Mouse (Mus musculus): Measurements from ENCODE around the gene Rnf215. TPM values are rescaled to one million over a fixed set of nuclear protein-coding genes. Genes with fewer than 3 reads are reported as not detected.
"Not testable (repeated sequence)": the region's sequence is repeated elsewhere in the genome, so short reads cannot be mapped to it uniquely, and the experiment has no call there.

Rnf215 gene
- 10 to 100 TPM; 17.3 to 18.9 TPM for total RNA-seq (2021)

DNA sequence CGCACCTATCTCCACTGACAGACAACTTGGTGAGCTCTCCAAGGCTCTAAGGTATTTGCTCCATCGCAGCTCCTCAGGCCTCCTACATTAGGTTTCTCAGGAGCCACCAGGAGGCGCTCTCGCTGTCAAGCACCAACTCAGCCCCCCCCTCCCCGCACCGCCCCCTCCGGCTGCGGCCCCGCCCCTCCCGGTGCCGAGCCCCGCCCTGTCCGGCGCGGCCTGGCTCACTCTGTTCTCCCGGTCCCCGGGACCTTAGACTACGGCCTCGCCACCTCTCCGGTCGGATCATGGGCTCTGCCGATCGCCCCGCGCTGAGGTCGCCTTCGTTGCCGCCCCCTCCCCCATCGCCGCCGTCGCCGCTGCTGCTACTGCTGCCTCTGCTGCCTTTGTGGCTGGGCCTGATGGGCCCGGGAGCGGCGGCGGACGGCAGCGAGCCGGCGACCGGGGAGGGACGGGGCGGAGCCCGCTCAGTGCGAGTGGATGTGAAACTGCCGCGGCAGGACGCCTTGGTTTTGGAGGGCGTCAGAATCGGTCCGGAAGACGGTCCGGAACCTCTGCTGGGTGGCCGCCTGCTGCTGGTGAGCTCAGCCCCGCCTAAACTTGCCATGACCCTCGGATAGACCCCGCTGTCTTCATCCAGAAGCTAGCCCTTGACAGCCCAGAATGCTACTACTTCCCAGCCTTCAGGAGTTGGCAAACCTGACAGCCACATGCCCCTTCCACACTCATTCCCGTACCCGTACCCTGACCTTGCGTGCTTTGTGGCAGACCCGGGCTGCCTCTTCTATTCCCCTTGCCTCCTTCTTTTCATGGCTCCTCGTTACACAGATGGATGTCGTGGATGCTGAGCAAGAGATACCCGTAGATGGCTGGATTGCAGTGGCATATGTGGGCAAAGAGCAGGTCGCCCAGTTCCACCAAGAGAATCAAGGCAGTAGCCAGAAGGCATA lies at the start of gene Rnf215:
Gene Rnf215 (plus strand): TSS at position 217 of the 950 bp plus-strand sequence.
- intact Hi-C loops (cut with DNase I): loop anchor here (1.0 to 5.0 kb wide), 4 partner anchors 26 to 287 kb away; partner anchors contain the start of genes Ccdc157 and Sf3a1
- peak; percentile 91 to 93 for DNase-seq

DNA sequence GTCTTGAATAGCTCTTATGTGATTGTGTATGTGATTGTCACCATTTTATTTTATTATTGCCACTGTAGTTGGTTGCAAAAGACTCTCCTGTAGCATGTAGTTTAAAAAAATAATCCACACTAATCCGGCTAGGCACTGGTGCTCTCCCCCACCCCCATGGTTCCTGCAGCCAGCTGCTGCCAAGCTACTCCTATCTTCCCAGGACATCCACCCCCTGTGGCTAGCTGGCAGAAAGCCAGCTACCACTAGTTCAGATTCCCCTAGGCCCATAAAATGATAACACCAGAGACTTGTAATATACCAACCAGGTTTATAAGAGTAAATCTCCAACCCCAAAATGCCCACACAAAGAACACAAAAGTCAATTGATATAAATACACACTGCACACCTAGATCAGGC lies 48.8 kb upstream of the Rnf215 start:
- DNase-seq: no peak
- intact Hi-C loops (cut with DNase I): no loop called here

DNA sequence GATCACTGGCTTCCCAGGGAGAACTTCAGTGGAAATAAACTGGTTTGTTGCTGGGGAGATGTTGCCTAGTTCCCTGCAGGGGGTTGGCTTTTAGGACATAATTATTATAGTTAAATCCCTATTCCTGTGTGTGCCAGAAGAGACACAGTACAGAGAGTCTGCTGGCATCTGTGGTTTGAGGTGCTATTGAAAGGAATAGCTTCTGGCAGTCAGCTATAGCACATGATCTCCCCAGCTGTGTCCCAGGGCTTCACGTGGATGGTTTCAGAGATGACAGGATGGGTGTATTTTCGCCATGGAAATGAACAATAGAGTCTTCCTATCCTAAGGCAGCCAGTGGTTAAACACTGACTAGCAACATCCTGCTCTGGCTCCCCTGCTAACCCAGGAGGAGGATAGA lies 47.7 kb upstream of the Rnf215 start:
- DNase-seq: no peak
- intact Hi-C loops (cut with DNase I): no loop called here

DNA sequence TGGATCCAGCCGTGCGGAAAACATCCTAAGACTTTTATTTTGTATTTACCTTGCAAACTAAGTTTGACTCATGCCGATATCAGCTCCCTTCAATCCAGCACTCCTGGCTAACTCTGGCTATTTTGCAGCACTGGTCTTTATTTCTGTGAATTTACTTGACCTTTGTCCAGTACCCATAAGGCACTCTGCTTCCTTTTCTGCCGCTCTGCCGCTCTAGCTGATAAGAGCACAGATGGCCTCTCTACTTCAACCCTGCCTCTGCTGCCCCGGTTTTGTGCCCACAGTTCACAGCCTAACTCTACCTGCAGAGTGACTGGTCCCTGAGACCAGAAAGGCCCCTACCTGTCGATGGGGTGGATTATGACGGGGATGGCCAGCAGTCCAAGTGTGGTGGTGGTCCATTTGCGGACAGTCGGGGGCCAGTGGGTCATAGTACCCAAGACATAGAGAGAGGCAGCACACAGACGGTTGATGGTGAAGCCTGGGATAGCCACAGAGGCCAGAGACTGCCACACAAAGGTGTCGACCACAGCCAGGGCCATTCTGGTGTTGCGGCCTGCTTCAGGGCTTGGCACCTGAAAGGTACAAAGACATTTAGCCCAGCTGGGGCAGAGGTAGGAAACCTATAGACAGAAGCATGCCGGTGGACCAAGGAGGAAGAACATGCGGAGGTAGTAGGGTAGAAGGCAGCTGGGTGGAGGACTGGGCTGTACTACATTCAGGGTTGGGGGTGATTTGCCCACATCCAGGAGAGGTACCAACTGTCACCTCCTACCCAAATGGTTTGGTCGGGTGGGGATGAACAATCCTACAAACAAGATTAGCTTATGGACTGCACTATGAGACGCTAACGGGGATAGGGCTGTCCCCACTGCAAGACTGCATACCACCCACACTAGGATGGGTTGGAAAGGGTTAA lies 41.3 kb upstream of the Rnf215 start:
- intact Hi-C loops (cut with DNase I): no loop called here
- no peak for DNase-seq

DNA sequence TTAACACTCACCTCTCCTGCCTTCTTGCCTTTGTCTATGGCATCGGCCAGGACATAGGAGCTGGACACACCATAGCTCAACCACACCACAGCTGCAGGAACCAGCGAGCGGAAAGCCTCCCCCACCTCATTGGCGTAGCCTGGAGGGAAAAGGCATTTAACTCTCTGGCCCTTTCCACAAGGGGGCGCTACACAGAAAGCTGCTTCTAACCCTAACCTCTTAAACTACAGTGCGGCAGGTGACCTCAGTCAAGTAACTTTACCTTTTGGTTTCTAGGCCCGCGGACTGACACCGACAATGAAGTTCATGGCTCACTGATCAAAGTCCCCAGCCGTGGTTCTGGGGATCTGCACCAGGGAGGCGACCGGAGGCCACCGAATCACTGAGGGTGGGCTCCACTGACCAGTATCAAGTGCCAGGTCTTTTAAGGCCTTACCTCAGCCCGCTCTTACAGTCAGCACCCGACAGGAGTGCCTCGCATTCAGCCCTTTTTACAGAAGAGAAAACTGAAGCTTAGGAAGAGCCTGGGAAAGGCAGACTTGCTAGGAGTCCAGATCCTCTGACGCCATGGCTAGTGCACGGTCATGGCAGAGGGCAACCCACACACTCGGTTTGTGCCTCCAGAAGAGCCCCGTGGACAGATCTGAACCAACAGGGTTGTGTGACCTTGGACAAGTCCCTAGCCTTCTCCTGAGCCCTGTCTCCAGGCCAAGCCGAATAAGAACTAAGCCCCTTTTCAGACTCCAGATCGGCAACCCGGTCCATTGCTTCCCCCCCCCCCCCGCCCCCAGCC lies 40.4 kb upstream of the Rnf215 start:
- intact Hi-C loops (cut with DNase I): no loop called here

DNA sequence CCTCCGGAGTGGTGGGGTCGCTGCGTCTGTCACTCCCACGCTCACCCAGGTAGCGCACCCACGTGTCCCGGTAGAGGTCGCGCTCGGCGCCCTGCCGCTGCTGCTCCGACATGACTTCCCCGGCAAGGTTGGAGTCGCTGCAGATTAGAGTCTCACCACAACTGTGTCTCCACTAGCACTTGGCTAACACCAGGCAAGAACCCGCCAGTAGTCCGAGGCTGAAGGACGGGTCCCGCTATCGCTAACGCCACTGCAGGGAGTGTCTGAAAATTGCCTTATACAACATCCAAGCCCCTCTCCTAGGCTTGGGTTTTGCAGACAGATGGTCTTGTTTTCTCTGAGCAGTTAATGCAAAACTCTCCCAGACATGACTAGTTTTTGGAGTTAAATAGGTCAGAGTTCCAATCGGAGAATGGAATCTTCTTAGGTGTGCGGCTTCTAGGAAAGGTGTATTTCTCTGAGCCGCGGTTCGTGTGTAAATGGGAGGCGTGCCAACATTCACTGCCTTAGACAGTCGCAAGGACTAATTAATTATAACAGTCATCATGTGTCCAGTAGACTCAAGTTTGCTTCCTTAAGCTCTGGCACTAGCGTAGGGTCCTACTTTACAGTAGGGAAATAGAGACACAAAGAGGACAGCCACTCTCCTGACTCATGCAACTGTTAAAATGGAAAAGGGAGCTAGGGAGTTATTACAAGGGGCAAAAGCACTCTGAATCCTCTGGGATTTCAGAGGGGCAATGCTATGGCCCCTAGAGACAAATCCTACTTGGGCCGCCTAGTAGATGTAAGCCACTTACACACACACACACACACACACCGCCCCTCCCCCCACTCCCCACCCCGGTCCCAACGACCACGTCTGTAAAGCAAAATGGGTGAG lies 39.6 kb upstream of the Rnf215 start, which contains the start of gene Mtfp1:
Gene Mtfp1 (minus strand): TSS at position 275 of the 883 bp plus-strand sequence.
- peak; percentile 79 for DNase-seq
- intact Hi-C loops (cut with DNase I): no loop called here

More for the DNA sequence above, 40.4 kb upstream of the Rnf215 start:
- DNase-seq: peak; percentile 73 to 83

DNA sequence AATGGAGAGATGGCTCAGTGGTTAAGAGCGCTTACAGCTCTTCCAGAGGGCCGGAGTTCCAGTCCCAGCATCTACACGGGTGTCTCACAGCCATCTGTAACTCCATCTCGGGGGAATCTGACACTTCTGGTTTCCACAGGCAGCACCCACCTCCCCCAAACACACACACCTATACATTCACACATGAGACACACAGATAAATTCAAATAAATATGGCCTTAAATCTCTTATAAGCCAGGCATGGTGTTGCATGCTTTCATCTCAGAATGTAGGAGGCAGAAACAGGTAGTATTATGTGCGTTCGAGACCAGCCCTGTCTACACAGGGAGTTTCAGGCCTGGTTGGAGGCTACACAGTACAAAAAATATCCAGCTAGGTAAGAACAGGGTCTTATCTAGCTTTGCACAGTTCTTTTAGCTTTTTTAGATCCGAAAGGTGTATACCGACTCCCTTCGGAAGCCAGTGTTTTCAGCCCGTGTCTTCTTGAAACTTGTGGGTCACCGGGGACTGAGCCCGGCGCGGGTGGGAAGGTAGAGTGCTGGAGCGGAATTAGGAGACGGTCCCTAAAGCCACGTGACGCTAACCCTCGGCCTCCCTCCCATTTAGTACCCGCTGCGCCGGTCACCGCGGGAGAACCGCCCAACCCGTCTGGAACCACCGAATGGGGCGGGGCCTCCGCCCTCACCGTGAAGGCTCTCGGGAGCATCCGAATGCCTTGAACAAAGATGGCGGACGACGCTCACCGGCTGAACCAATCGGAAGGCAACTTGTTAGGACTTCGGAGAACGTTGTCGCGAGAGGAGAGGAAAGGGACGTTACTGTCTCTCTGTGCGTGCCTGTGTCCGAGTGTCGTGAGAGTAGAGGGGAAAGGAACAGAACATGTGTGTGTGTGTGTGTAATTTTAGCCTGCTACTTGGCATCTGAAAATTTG lies 38.7 kb upstream of the Rnf215 start:
- intact Hi-C loops (cut with DNase I): no loop called here

DNA sequence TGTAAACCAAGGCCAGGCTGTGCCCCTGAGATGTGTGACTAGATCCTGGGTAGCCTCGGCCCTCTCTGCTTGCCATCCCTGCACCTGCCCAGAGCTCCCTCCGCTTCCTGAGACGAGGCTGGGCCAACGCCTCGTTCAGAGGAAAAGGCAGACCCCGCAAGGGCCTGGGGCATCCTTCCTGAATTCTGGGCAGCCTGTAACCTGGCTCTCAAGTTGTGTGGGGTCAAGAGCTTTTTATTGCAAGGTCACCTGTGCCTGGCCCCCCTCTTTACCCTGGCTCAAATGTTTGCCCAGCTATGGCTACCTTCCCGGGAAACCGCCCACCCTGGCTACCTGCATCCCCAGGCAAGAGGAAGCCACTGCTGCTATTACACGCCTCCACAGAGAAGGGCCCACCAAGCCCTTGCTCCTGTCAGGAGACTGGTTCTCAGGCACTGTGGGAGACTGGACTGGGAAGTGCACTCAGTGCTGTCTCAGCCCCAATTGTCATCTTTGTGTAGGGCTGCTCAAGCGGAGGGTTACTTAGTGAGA lies 37.8 kb upstream of the Rnf215 start:
- intact Hi-C loops (cut with DNase I): no loop called here
- no peak for DNase-seq

More for the DNA sequence above, 38.7 kb upstream of the Rnf215 start:
- DNase-seq: peak; percentile 98 to 99

DNA sequence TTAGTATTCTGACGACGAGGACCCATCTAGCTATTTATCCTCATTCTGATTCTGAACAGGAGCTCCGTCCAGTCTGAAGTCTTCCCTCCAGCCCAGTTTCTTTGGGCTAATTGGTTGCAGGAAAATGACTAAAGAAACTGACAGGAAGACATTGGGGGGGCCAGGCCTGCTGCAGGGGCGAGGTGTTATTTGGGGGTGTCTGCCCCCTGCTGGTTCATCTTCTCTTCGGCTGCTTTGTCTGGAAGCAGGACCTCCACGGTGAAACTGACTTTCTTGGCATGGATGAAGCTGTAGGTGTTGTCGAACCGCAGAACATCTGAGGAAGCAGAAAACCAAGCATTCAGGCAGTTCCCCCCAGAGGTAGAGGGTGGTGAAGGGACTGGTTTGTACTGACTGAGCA lies 36.9 kb upstream of the Rnf215 start:
- intact Hi-C loops (cut with DNase I): no loop called here
- no peak for DNase-seq

DNA sequence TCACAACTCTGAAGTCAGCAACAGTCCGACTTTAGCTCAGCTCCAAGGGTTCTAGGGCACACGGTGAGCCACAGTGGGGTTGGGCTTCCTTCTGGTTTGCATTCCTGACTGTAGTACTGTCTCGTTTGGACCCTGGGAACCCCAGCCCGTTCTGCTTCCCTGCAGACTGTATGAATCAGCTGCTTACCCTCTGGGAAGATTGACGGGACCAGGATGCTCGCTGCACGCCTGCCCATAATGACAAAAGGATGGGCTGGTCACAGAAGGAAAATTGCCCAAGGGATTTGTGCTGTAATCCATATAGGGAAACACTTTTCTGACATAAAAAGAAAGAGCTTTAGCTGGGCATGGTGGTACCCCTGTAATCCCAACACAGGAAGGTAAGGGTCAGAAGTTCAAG lies 36.2 kb upstream of the Rnf215 start:
- DNase-seq: no peak
- intact Hi-C loops (cut with DNase I): no loop called here

DNA sequence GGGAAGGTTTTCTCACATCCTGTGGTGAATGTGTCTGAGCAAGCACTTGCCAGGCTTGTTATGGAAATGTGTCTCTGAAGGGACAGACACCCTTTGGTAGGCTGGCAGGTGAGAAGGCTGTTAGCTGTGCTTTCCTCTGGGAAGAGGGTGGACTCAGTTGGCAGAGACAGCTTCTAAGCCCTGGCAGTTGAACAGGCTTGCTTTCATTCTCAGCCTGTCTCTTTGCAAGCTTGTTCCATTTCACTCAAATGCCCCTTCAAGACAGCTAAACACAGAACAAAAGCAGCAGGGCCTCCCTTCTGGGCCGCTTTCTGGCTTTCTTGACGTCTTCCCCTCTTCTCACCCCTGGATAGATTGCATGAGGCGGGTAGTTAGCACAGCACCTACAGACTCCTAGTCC lies 35.6 kb upstream of the Rnf215 start:
- no peak for DNase-seq
- intact Hi-C loops (cut with DNase I): no loop called here

DNA sequence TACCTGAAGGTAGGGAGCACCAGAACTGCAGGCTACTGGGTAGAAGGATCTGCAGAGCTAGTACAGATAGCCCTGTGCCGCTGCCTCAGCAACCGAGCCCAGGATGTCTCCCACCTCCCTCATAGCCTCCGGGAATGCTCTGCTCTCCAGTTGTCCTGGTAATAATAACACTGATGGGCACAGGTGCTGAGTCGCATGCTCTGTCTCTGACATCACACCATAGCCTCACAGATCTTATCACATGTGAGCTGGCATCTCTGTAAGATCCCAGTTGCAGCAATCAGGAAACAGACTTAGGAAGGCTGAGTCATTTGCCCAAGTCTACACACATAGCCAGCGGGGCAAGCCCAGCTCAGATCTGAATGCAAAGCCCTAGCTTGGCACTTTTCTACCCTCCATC lies 33.2 kb upstream of the Rnf215 start:
- intact Hi-C loops (cut with DNase I): no loop called here
- DNase-seq: no peak

DNA sequence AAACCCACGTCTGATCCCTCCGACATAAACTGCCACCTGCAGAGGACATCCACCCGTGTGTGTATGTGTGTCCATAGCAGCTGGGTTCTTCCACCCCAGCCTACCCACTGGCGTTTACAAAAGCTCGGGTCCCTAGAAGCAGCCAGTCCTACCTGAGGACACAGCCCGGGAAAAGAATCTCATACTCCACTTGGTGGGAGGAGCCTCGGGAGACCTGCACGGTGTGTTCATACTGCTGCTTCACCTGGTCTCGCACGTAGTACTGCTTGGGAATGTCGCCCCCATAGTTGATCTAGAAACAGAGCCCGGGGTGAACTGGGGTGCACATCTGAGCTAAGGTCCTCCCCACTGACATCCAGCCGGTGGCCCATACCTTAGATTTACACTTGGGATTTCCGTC lies 31.5 kb upstream of the Rnf215 start:
- intact Hi-C loops (cut with DNase I): no loop called here
- DNase-seq: no peak

DNA sequence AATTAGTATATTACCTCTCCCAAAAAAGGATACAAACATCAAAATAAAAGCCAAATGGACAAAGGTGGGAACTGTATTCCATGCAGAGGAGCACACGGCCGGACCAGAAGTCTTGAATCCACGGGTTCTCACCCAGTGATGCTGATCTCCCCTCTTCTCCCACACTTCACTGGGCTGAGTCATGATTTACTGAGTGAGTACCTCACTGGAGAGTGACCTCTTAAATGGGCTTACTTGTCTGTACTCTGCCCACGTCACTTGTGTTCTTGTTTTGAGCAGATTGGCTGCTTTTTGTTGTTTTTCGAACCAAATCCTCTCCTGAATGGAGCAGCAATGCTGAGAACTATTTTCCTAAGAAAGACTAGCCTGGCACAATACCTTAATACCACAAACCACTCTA lies 30.0 kb upstream of the Rnf215 start:
- DNase-seq: no peak
- intact Hi-C loops (cut with DNase I): no loop called here

DNA sequence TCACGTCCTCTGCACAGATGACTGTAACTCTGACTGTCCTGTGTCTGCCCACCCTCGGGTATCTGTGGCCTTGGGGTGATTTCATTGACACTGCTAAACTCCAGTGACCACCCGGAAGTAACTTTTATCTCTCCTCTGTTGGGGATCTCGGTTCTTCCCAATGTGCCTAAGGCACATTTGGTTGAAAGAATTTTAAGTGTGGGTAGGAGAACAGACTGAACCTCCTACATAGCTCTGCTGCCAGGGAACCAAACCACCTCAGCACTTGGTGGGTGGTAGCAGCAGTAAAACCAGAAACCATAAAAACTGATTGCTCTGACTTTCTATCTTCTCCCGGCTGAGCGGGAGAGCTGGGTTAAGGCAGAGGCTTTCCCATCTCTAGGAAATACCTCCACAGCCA lies 29.6 kb upstream of the Rnf215 start:
- no peak for DNase-seq
- intact Hi-C loops (cut with DNase I): no loop called here

DNA sequence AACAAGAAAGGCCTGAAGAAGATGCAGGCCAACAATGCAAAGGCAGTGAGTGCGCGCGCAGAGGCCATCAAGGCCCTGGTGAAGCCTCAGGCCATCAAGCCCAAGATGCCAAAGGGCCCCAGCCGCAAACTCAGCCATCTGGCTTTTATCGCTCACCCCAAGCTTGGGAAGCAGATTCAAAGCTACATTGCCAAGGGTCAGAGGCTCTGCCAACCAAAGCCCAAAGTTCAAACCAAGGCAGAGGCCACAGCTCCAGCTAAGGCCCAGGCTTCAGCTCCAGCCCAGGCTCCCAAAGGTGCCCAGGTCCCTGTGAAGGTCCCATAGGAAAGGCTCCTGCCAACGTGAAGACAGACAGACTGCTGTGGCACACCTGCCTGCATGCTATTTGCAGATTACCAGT lies 27.1 kb upstream of the Rnf215 start:
- DNase-seq; intact Hi-C loops (cut with DNase I): not testable (repeated sequence)

DNA sequence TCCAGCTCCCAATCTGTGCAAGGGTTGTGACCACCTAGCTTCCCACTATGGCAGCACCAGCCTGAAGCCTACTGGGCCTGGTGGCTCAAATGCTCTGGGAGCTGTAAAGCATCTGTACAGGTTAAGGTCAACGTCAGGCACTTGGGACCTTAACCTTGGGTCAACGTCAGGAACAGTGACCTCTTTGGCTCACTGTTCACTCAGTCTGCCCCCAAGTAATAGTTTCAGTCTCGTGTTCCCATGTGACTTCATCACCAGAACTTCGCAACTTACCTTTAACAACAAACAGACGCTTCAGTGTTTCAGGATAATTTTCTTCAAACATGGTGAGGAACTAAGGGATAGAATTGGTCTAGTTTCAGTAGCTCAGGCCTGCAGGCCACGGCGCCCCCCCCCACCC lies 26.3 kb upstream of the Rnf215 start:
- DNase-seq: no peak
- intact Hi-C loops (cut with DNase I): no loop called here

DNA sequence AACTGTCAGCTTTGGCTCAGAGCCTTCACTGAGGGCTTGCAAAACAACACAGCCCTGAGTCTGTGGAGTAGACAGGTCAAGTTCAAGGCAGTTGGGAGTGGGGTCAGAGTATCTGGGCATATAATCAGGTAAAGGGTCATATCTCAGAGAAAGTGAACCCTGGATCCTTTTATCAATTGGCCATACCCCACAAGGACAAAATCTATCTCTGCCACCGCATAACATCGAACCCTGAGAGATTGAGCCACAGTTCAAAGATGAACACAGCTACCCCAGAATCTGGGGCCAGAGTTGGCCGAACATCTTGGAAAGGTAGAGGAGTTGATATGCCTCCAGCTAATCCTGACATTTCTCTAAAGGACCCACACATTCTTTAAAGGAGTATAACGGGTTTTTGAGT lies 23.0 kb upstream of the Rnf215 start:
- no peak for DNase-seq
- intact Hi-C loops (cut with DNase I): no loop called here

Measured in heart, postnatal 10 days (tissue).